Mouse (Mus musculus) brain, adult 2 months (tissue): Measurements from ENCODE around the gene Cyp26c1.

ENCODE experiments used
- DNase-seq: peaks from one replicate; pipeline ENCODE4 v3.0.0; 2011; ENCODE audit warnings: low read depth, low spot score

Gene Cyp26c1

DNA sequence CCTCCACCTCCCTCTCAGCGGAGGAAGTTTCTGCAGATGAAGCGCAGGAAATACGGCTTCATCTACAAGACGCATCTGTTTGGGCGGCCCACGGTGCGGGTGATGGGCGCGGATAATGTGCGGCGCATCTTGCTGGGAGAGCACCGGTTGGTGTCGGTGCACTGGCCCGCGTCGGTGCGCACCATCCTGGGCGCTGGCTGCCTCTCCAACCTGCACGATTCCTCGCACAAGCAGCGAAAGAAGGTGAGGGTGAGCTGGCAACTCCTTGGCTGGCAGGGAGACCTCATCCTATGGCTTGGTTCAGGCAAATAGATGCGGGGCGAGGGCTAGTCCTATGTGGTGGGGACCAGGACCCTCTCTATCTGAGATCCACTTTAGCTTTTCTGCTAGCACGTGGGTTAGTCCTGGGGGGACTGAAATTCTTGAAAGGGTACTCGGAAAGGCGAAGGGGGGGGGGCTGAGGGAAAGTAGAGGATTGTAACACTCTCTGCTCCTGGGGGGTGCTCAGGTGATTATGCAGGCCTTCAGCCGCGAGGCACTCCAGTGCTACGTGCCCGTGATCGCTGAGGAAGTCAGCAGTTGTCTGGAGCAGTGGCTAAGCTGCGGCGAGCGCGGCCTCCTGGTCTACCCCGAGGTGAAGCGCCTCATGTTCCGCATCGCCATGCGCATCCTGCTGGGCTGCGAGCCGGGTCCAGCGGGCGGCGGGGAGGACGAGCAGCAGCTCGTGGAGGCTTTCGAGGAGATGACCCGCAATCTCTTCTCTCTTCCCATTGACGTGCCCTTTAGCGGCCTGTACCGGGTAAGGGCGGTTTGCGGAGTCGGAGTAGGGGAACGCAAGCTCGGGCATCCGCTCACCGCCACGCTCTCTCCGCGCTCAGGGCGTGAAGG lies 13.1 kb downstream of the Cyp26c1 start:
- DNase-seq: no peak

DNA sequence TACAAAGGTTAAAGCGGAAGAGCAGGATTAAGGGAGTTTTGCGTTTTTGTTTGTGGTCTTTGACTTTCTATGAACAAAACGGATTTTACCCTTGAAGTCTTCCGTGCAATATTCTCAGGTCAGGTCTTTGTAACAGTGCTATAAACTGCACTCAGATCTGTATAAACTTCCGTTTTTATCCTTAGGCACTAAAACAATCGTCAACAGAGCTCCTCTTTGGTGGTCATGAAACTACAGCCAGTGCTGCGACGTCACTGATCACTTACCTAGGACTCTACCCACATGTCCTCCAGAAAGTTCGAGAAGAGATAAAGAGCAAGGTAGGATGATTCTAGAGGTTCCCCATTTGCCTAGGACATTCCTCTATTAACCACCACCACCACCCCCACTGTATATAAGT lies 14.3 kb downstream of the Cyp26c1 start:
- DNase-seq: no peak

DNA sequence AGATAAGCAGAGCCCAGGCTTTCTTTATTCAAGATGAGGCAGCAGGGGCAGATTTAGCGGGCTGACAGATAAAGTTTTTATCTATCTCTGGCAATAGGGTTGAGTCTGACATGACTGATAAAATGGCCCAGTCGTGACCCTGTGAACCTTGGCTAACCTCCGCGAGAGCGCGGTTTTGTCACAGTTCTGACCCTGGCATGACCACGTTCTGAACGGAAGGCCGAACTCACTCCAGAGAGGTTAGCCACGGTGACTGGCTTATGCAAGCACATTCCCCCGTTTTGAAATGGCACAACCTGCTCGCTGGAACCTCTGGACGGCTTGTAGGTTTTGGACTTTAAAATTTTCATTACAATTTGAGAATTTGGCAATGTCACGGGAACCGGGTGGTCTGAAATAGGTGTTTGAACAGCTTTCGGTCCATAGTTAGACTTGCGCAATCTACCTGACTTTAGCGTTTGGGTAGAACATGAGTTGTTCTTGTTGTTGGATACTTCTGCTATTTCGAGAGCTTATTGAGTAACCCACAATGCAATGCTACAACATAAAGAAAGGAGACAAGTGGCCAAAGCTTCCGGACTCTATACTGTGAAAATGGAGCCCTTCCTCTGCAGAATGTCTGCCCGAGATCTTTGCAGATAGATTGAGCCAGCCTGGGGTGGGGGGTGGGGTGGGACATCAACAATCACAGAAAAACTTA lies 17.1 kb downstream of the Cyp26c1 start:
- no peak for DNase-seq

DNA sequence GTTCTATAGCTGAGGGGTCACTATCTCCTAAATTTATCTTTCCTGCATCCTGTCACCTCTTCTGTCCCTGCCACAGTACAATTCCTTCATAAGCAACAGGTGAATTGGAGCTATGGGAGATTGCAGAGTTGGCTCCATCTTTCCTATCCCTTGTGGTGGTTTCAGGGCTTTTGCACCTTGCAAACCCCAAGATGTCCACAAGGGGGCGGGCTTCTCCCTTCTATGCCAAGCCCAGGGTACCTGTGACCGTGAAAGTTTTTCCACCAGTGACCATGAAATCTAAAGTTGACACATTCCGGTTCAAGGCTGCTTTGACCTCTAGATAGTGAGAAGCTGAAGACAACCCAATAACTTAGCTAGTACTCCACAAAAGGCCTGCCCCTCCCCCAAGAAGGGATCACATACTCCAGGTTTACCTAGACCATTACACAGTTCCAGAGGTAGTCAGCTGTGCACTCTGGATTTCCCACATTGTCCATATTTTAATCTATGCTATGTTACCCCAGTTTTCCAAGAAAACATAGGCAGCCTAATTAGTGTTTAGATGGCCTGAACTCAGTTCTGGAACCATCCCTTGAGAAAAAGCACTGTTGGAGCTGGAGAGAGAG lies 18.6 kb downstream of the Cyp26c1 start:
- peak; percentile 62 for DNase-seq

DNA sequence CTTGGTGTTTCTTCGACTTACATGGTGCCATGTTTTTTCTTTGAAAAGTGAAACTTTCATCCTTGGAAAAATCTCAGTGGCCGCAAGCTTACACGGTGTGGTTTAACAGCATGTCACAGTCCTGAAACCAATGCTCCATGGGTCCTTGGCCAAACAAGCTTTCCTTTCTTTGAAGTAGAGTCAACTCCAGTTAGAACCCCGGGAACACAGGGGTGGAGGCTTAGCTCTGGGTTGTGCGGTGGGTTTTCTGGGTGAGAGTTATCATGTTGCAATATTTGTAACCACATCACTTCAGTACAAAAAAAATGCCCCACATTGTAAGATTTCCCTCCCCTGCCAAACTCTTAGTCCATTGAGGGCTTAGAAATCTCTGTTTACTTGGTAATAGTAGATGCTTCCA lies 20.3 kb downstream of the Cyp26c1 start:
- DNase-seq: no peak

DNA sequence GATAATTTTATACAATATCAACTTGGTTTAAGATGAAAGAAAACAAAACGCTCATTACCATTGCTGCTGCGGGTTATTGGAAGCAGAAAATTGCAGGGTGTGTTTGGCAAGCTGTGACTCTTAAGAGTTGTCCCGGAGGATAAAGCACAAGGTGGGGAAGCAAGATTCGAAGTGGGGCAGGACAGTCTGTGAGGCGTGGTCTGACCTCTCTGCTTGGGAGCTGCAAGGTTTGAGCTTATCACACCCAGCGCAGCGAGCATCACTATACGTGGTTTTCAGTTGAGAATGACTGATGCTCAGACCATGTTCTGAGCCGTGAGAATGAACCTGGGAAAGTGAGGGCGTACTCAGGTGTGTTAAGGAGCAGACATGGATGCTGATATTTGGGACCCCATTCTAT lies 29.3 kb downstream of the Cyp26c1 start:
- no peak for DNase-seq

DNA sequence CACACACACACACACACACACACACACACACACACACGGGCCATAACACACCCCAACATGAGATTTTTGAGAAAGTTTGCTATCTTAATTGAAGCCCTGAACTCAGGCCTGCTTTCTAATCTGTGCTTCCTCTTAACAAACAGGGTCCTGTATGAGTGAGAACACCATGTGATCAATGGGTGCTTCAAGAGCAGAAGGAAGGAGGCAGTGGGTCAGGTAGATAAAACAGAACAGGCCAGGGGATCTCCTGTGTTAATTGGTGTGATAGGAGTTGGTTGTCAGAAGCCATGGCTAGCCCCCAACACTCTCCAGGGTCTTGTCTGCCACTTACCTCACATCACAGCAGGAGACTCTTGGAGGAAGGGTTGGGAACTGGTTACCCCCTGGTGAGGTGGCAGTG lies 30.6 kb downstream of the Cyp26c1 start:
- no peak for DNase-seq

DNA sequence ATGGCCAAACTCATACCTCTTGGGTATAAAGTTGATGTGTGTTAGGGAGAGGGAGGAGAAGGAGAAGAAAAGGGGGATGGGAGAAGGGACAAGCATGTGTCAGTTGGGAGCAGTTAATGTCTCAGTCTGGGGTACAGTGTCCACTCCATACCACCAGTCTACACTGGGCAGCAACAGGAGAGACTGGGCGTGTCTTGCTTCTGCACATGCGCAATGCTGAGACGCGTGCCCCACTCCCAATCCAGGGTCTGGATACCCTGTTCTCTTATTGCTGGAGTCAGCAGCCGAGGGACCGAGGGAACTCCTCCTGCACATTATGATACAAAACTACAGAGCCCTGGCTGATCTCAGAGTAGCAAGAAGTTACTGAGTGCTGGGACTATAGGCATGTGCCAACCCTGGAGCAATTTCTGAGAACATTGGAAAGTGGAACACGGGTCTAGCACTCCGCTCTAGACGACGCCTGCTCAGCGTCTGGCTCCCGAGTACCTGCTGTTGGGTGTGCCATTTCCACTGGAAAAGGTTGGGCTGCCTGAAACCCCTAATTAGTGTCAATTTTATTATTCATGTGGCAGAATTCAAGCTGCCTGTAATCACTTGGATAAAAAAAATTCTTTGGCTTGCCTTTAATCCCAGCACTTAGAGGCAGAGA lies 31.3 kb downstream of the Cyp26c1 start:
- DNase-seq: peak; percentile 10

DNA sequence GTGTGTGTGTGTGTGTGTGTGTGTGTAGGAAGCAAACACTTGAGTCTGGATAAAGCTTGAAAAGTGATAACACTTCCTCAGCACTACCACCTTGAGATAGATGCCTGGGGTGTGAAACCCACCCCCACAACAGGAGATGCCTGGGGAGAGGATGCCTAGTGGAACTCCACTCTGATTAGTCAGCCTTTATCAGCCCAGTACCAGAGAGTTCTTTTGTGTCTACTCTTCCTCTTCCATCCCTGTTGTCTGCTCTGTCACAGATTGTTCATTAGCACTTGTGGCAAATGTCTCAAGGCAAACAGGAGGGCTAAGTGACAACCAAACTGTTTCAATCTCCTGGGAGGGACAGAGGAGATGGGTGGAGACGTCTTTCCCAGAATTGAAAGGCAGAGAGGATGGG lies 33.8 kb downstream of the Cyp26c1 start:
- DNase-seq: no peak

DNA sequence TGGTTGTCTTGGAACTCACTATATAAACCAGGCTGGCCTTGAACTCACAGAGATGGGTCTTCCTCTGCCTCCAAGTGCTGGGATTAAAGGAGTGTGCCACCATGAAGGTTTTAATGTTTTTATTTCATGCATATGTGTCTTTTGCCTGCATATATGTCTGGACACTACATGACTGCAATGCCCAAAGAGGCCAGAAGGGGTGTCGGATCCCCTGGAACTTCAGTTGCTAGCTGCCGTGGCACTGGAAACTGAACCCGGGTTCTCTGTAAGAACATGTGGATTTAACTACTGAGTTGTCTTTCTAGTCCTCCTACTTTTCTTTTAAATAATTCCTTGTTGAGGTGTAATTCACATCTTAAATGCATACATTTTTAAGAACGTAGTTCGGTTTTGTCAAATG lies 39.2 kb downstream of the Cyp26c1 start:
- DNase-seq: no peak

DNA sequence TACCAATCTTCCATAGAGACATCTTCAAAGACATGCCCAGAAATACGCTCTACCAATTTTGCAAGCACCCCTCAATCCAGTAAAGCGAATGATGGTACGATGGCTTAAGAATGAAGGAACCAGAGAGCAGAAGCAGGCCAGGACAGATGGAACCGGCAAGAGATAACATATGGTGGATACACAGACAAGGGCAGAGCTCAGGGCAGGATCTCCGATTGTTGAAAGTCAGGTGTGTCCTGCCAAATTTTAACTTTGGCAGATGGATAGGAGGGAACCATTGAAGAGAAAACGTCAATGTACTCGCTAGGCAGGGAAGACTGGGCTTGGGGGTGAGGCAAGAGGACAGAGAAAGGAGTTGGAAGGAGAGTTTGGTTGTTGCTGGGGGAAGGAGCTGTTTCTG lies 41.2 kb downstream of the Cyp26c1 start:
- DNase-seq: peak; percentile 74

DNA sequence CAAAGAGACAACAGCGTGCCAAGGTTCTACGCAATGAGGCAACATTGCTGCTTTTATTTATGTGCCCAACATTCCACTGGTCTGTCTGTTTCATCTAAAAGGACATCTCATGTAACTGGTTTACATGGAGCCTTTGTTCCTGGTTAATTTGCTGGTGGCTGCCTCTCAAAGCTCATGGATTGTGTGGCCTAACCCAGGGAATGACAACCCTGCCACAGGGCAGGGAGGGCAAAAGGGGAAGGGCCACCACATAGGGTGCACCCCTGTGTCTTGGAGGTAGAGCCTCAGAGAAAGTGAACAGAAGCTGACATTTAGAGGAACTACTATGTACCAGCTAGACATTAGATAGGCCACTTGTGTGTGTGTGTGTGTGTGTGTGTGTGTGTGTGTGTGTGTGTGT lies 42.0 kb downstream of the Cyp26c1 start:
- DNase-seq: no peak

DNA sequence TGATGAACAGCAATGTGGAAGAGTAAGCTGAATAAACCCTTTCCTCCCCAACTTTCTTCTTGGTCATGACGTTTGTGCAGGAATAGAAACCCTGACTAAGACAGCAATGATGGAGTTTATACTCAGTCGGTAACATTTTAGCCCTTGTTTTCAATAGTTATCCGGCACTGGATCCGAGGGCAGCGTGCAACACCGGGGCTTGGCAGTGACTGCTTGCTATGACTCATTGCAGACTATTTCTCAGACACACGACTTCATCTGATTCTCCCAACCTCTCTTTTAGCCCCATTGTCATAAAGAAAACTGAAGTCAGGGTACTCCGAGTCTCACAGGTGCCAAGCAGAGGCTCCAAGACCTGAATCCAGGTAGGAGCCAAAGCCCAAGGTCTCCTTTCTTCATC lies 50.0 kb downstream of the Cyp26c1 start:
- DNase-seq: no peak

DNA sequence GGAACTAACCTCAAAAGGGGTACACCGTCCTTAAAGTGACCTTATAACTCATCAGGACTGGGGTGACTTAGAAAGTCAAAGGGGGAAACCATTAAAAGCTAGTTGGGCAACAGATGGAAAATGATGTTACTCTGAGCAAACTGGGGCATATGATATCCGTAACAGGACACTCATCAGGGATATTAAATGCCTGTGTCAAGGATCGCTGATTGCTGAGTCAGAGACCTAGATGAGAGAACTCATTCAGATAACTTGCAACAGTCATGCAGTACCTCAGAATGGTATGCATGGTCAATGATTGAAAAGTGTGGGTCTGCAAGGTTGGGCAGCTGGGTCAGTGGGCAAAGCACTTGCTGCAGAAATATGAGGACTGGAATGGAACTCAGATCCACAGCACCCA lies 53.2 kb downstream of the Cyp26c1 start:
- no peak for DNase-seq

DNA sequence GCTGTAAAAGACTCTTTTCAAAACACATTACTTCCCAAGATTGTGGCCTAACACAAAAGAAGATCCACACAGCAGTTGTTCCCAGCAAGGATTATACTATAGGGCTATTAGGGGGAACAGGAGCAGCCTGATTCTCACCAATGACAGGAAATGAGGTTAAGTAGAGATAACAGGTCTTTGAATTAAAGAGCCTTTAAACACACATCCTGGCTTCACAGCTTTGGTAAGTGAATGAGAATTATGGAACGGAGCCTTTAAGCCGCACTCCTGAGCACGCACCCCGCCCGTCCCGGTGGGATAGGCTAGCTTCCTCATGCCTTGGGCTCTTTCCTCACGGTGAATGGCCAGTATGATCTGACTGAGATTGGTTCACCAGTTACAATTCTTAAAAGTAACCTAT lies 54.7 kb downstream of the Cyp26c1 start:
- DNase-seq: no peak
